Mouse (Mus musculus) mouse embryonic stem cell (cell line): ENCODE measurements around the gene Ensa.
"Not testable (repeated sequence)": the region's sequence is repeated elsewhere in the genome, so short reads cannot be mapped to it uniquely, and the experiment has no call there.

Source experiments
- in situ Hi-C, 2 experiments: fragments of 300-500 bp; cut with MboI; formaldehyde crosslinking; loops; 1 replicate in 1 of 2; 3 replicates in 1 of 2; pipeline ENCODE4 v1.14.3; 2019 to 2020; ENCODE audit warnings: low sequenced_read_pairs in 2 of 2, low pct_unique_long_range_greater_than_20kb in 1 of 2, mixed read lengths in 1 of 2; ENCODE audit not compliant: unreplicated experiment in 1 of 2

The Ensa gene

GRCm38 (mm10) chr3:95624628-95625503 is at the start of gene Ensa:
Gene Ensa (plus strand): TSS chr3:95624993.
- in situ Hi-C loops: no loop called here

- in situ Hi-C loops: no loop called here
Measured at GRCm38 (mm10) chr3:95587754-95588603, 36.8 kb upstream of the Ensa start.

GRCm38 (mm10) chr3:95588604-95589086 is 36.1 kb upstream of the Ensa start, which contains the start of gene Golph3l:
Gene Golph3l (plus strand): TSS chr3:95588934.
- in situ Hi-C loops: no loop called here

GRCm38 (mm10) chr3:95598734-95599133 is 26.1 kb upstream of the Ensa start:
- in situ Hi-C loops: no loop called here

GRCm38 (mm10) chr3:95601287-95601686 is 23.5 kb upstream of the Ensa start:
- in situ Hi-C loops: no loop called here

GRCm38 (mm10) chr3:95606096-95606495 is 18.7 kb upstream of the Ensa start:
- in situ Hi-C loops: loop anchor here in 1 of 2 experiments (5.0 kb wide), 1 partner anchor 34 kb away; no protein-coding TSS in a partner anchor

GRCm38 (mm10) chr3:95609195-95609594 is 15.6 kb upstream of the Ensa start:
- in situ Hi-C loops: loop anchor here in 1 of 2 experiments (5.0 kb wide), 1 partner anchor 37 kb away; no protein-coding TSS in a partner anchor

GRCm38 (mm10) chr3:95613996-95614395 is 10.8 kb upstream of the Ensa start:
- in situ Hi-C loops: no loop called here

- in situ Hi-C loops: no loop called here
Measured at GRCm38 (mm10) chr3:95618511-95618910, 6.3 kb upstream of the Ensa start.

GRCm38 (mm10) chr3:95621241-95621640 is 3.6 kb upstream of the Ensa start:
- in situ Hi-C loops: no loop called here

- in situ Hi-C loops: not testable (repeated sequence)
Measured at GRCm38 (mm10) chr3:95622421-95622820, 2.4 kb upstream of the Ensa start.

GRCm38 (mm10) chr3:95623551-95623950 is 1.2 kb upstream of the Ensa start:
- in situ Hi-C loops: no loop called here

GRCm38 (mm10) chr3:95623991-95624515 is 740 bp upstream of the Ensa start:
- in situ Hi-C loops: not testable (repeated sequence)

- in situ Hi-C loops: no loop called here
Measured at GRCm38 (mm10) chr3:95627763-95628162, 3.0 kb downstream of the Ensa start.

GRCm38 (mm10) chr3:95629755-95630154 is 5.0 kb downstream of the Ensa start:
- in situ Hi-C loops: no loop called here

GRCm38 (mm10) chr3:95630856-95631255 is 6.1 kb downstream of the Ensa start:
- in situ Hi-C loops: no loop called here

- in situ Hi-C loops: no loop called here
Measured at GRCm38 (mm10) chr3:95631304-95631703, 6.5 kb downstream of the Ensa start.

- in situ Hi-C loops: no loop called here
Measured at GRCm38 (mm10) chr3:95632648-95633588, 8.1 kb downstream of the Ensa start.
